Comparison of ENCODE assay signal across 8 mouse cellular contexts in the genomic region with DNA sequence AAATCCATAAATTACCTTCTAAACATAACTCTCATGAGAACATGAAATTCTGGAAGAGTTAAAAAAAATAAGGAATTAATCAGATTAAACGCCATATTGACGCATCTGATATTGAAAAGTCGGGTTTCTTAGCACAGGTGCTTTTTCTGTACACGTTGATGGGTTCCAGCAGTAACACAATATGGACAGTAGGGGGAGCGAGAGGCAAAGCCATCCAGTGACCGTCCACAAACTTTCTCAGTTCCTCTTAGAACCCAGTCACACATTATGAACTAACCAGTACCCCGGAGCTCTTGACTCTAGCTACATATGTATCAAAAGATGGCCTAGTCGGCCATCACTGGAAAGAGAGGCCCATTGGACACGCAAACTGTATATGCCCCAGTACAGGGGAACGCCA. TPM values are rescaled to one million over a fixed set of nuclear protein-coding genes. Genes with fewer than 3 reads are reported as not detected.
A peak's percentile ranks its signal among the peaks of the same experiment; 100 is the strongest.
DNase-seq lines count a peak whose midpoint lies in the region; TF ChIP-seq lines count a peak whose summit lies in the region.
"Not testable (repeated sequence)": the region's sequence is repeated elsewhere in the genome, so short reads cannot be mapped to it uniquely, and the experiment has no call there.

No protein-coding gene starts in this region.

- not testable (repeated sequence) for H3K4me3 ChIP-seq in bone marrow, adult 2 months (replicated peaks; ENCODE audit: control insufficient read depth, low read depth, low read length)

- peak; percentile 69 for TF ChIP-seq CTCF in bone marrow, adult 2 months (IDR thresholded peaks at IDR 0.05; ENCODE audit: control insufficient read depth, insufficient read depth, low read length)

- H3K27ac ChIP-seq in bone marrow, adult 2 months (ENCODE audit: control insufficient read depth, insufficient read depth, low read depth, low read length, poor library complexity), result not testable (repeated sequence)

- not testable (repeated sequence) for TF ChIP-seq POLR2A in bone marrow, adult 2 months (IDR thresholded peaks at IDR 0.05; ENCODE audit: borderline replicate concordance, control insufficient read depth, low read depth, low read length)

- H3K4me1 ChIP-seq in bone marrow, adult 2 months (ENCODE audit: control insufficient read depth, insufficient read depth, low read length), result not testable (repeated sequence)

- 15% methylated on average over 10 of the region's 10 CpGs for WGBS in bone marrow, adult 2 months

- peak; percentile 69 for DNase-seq in ES-CJ7 (ENCODE audit: low read depth, low spot score)
- DNase-seq in embryo, embryonic 10.5 days (ENCODE audit: low spot score), result peak; percentile 79
- DNase-seq in heart, adult 18-20 months, result peak; percentile 36 to 59
- DNase-seq in kidney, adult 9 months, result peak; percentile 62
- peak; percentile 30 to 39 for DNase-seq in lung, adult 18-20 months
- peak; percentile 33 for DNase-seq in neural tube, embryonic 10.5 days (ENCODE audit: extremely low spot score, low spot score)
- peak; percentile 48 for DNase-seq in thymus, postnatal 14 days

RNA-seq across cellular contexts. Expression of gene Hsf2, which starts 22.9 kb away (rescaled TPM):
- polyA plus RNA-seq in bone marrow, adult 2 months (2011; ENCODE audit: insufficient read depth, insufficient read length, low replicate concordance, missing spikeins), result 4.5 and 7.4 TPM in 2 replicates
- 10 to 100 TPM; 13.0 to 13.7 TPM for total RNA-seq in heart, adult 18-20 months (2021)
